Mouse (Mus musculus) testis, adult 2 months (tissue): Measurements from ENCODE around the gene Gm45234.

ENCODE experiments used
- CTCF ChIP-seq: fragments of 200-500 bp; IDR thresholded peaks from 2 replicates; pipeline ENCODE4 v1.5.1; 2012; ENCODE audit warnings: low read depth, mild to moderate bottlenecking, inconsistent platforms, low read length, moderate library complexity; ENCODE audit not compliant: control insufficient read depth, insufficient read depth, insufficient replicate concordance
- POLR2A ChIP-seq: fragments of 200-500 bp; IDR thresholded peaks from 2 replicates; pipeline ENCODE4 v1.6.1; 2012; ENCODE audit warnings: low read depth, mild to moderate bottlenecking, inconsistent platforms, low read length, moderate library complexity; ENCODE audit not compliant: control insufficient read depth

GRCm38 (mm10) chr6:124738511-124739023 lies 17.3 kb downstream of the Gm45234 start, which contains the start of gene Ptpn6:
- TF ChIP-seq CTCF (no peak), POLR2A (no peak)
